Mouse (Mus musculus) G1E (cell line): ENCODE measurements at regions not wholly inside any gene's neighbourhood (a gene's known extent, or its start where the extent isn't known, plus 50 kb on each side); places are given as distances from the start of the nearest gene placed in this dataset.

ENCODE experiments used
- CTCF ChIP-seq: IDR thresholded peaks from 2 replicates; pipeline ENCODE4 v1.5.1; 2012; ENCODE audit warnings: low read depth, low read length, inconsistent platforms, mixed read lengths
- GATA1 ChIP-seq: IDR thresholded peaks from 2 replicates; pipeline ENCODE4 v1.6.1; 2012; ENCODE audit warnings: borderline replicate concordance, low read length, inconsistent platforms, mixed read lengths
- POLR2AphosphoS5 ChIP-seq: IDR thresholded peaks from 2 replicates; pipeline ENCODE4 v1.6.1; 2012; ENCODE audit warnings: low read depth, low read length, inconsistent platforms; ENCODE audit not compliant: insufficient replicate concordance
- TAL1 ChIP-seq: conservative IDR thresholded peaks from 2 replicates; pipeline ENCODE4 v1.6.1; 2012; ENCODE audit warnings: low read depth, low read length, inconsistent platforms, mixed read lengths

DNA sequence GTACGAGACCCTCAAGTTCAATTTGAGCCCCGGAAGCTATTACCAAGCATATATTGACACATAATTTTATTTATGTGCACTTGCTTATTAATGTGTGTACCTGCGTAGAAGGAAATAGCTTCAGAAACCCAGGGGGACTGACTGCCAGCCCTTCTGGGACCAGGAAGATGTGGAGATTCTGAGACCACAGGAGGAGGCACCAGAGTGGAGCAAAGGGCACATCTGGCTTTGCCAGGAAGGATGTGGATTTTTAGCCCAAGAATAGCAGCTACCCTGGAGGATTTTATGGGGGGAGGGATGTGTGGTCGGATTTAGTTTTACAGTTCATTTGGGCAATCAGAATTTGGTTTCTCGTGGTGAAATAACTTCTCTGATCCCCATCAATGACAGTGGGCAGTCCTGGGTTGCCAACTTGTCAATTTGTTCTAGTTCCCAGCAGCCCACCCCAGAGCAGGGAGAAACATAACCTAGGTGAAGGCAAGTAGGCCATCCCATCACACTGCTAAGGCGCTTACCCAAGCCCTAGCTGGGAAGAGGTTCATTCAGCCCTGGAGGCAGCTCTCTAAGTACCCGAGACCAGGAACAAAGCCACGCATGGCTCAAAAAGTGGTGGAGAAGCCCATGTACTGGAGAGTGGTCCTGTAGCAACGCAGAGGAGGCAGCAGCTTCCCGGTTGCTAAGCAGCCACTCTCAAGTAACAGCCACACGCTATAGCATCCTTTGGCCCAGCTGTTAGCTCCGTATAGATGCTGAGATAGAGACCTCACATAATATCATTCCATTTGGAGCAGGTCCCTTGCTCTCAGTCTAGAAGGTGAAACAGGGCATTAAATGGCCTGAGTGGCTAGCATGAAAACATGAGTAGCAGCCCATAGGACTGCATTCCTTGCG is 144.8 kb downstream of the Cxcl12 start:
- TF ChIP-seq CTCF = no peak
- no peak for TF ChIP-seq POLR2AphosphoS5
- no peak for TF ChIP-seq TAL1
- TF ChIP-seq GATA1 = no peak
